Mouse (Mus musculus) hindbrain, embryonic 16.5 days (tissue): ENCODE data around the gene Fcho2. TPM values are rescaled to one million over a fixed set of nuclear protein-coding genes. Genes with fewer than 3 reads are reported as not detected.

Source experiments
- ATAC-seq: fragments of 200-750 bp; cut with Nextera tagmentation; 2 replicates; pipeline ENCODE4 v1.8.0; 2017; ENCODE audit warnings: moderate TSS enrichment, moderate library complexity
- H3K27ac ChIP-seq: fragments of 300-500 bp; sonication (generic); 2 replicates; pipeline ENCODE4 v1.5.1; 2014; ENCODE audit warnings: low read depth, mild to moderate bottlenecking, control low read depth, low read length, moderate library complexity
- H3K27me3 ChIP-seq: fragments of 300-500 bp; sonication (generic); replicated peaks from 2 replicates; pipeline ENCODE4 v1.6.1; 2014; ENCODE audit warnings: low read length; ENCODE audit not compliant: control insufficient read depth, insufficient read depth
- H3K36me3 ChIP-seq: fragments of 300-500 bp; sonication (generic); 2 replicates; pipeline ENCODE4 v1.6.1; 2014; ENCODE audit warnings: mild to moderate bottlenecking, low read length, moderate library complexity, mixed read lengths; ENCODE audit not compliant: control insufficient read depth, insufficient read depth
- H3K4me1 ChIP-seq: fragments of 300-500 bp; sonication (generic); 2 replicates; pipeline ENCODE4 v1.6.1; 2014; ENCODE audit warnings: low read depth, low read length; ENCODE audit not compliant: control insufficient read depth, insufficient read depth
- H3K4me2 ChIP-seq: fragments of 300-500 bp; sonication (generic); 2 replicates; pipeline ENCODE4 v1.6.1; 2014; ENCODE audit warnings: mild to moderate bottlenecking, low read length, control low read depth, moderate library complexity
- H3K4me3 ChIP-seq: fragments of 300-500 bp; sonication (generic); 2 replicates; pipeline ENCODE4 v1.5.1; 2014; ENCODE audit warnings: mild to moderate bottlenecking, low read length, control low read depth, moderate library complexity
- H3K9ac ChIP-seq: fragments of 300-500 bp; sonication (generic); 2 replicates; pipeline ENCODE4 v1.6.1; 2014; ENCODE audit warnings: low read depth, mild to moderate bottlenecking, control low read depth, low read length, moderate library complexity
- H3K9me3 ChIP-seq: fragments of 300-500 bp; sonication (generic); 2 replicates; pipeline ENCODE4 v1.6.1; 2014; ENCODE audit warnings: mild to moderate bottlenecking, low read length, moderate library complexity; ENCODE audit not compliant: control insufficient read depth
- WGBS: fragments of 180-500 bp; shearing (Covaris S2); extraction: QIAGEN DNeasy Blood & Tissue Kit; methylation state at CpG from one replicate; pipeline ENCODE4 v1.1.7; 2014; 5-methylcytosine and 5-hydroxymethylcytosine counted together
- polyA plus RNA-seq: library from polyadenylated mRNA; unstranded; fragments of >200 nt; fragmentation: Nextera tagmentation; extraction: Ambion mirVana; gene quantifications from 2 replicates; pipeline ENCODE4 v1.2.1, GENCODE M21; 2015

The Fcho2 gene
- polyA plus RNA-seq, 1 experiment from 2014 or later = 21.2 TPM

DNA sequence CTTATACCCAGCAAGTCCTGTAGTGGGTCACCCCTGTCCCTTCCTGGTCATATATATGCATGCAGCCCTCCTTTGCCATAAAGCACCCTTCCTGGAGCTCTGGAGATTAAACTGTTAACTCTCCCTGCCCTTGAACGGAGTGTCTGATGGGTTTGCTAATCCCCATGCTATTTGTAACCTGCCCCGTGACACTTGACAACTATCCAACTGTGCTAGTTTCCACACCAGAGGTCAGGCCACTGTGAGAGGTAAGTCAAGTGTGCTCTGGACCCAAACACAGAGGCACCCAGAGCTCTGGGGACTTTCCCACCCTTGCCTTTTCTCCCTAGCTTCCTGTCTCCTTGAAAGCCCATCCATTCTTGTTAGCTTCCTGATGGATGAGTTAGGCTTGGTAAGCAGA lies 119.7 kb downstream of the Fcho2 start:
- H3K27me3 ChIP-seq = peaks cover 6% of the 10 kb centered on the region; the same call in 1 of the 2 replicates
- H3K9ac ChIP-seq = no peak overlapping the region
- H3K27ac ChIP-seq = no peak overlapping the region
- H3K4me2 ChIP-seq = no peak overlapping the region
- H3K4me1 ChIP-seq = peaks cover 7% of the 10 kb centered on the region
- H3K9me3 ChIP-seq = no peaks in the 10 kb centered on the region
- no peak overlapping the region for H3K4me3 ChIP-seq
- H3K36me3 ChIP-seq = no peaks in the 10 kb centered on the region
- 56% methylated on average over 2 of the region's 2 CpGs for WGBS
- no peak for ATAC-seq

DNA sequence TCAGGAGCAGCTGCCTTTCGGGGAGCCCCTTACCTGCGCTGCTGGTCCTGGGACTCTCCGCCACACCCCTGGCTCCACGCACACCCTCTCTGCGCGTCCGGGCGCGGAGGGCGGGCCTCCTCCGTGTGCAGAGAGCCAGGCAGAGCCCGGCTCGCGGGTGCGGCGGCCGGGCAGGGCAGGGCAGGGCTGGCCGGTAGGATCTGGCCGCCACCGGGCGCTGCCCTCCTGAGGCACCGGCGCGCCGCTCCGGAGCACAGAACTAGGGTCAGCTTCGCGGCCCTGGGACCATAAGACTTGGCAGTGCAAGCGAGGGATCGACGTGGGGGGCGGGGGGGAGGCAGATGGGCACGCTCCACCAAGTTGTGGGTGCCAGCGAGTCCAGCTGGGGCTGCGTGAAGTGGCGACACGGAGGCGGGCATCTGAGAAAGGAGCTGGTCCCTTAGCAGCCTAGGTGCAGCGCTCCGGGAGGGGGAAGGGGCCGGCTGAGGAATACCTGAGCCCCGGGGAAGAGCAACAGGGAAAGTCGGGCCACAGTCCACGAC lies 120.4 kb downstream of the Fcho2 start, which contains the start of gene Tmem171:
Gene Tmem171 (minus strand): TSS at position 62 of the 542 bp plus-strand sequence.
- WGBS = 10% methylated on average over 32 of the region's 44 CpGs
- Histone ChIP-seq H3K36me3 (no peaks in the 10 kb centered on the region), H3K9ac (peak within 1 kb of the TSS; percentile 52), H3K4me3 (peak within 1 kb of the TSS; percentile 37), H3K27me3 (peaks cover 6% of the 10 kb centered on the region; the same call in 1 of the 2 replicates), H3K27ac (no peak within 1 kb of the TSS), H3K4me2 (peak within 1 kb of the TSS; percentile 74), H3K9me3 (no peaks in the 10 kb centered on the region), H3K4me1 (peaks cover 7% of the 10 kb centered on the region)
- 0 out of 2 replicates have a peak, but pooled peaks have one; percentile 37 for ATAC-seq

DNA sequence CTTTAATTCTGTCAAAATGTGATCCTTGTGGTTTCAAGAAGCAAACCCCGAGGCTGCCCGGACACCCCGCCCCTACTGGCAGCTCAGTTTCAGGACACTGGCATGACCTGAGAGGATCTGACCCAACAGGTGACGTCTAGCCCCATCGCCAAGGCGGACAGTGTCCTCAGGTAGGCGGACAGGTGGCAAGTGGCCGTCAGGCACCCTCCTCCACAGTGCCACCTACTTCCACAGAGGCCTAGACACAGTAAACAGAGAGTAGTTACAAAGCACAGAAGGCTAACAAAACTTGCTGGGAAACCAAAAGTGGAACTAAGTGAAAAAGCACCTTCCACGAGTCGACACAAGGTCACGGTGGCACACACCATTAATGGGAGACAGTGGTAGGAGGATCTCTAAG lies 121.9 kb downstream of the Fcho2 start:
- Histone ChIP-seq H3K4me3 (no peak overlapping the region), H3K4me2 (no peak overlapping the region), H3K27me3 (peaks cover 6% of the 10 kb centered on the region; the same call in 1 of the 2 replicates), H3K9me3 (no peaks in the 10 kb centered on the region), H3K4me1 (peaks cover 7% of the 10 kb centered on the region), H3K9ac (no peak overlapping the region), H3K36me3 (no peaks in the 10 kb centered on the region), H3K27ac (no peak overlapping the region)
- WGBS = 92% methylated on average over 11 of the region's 11 CpGs
- ATAC-seq = no peak

DNA sequence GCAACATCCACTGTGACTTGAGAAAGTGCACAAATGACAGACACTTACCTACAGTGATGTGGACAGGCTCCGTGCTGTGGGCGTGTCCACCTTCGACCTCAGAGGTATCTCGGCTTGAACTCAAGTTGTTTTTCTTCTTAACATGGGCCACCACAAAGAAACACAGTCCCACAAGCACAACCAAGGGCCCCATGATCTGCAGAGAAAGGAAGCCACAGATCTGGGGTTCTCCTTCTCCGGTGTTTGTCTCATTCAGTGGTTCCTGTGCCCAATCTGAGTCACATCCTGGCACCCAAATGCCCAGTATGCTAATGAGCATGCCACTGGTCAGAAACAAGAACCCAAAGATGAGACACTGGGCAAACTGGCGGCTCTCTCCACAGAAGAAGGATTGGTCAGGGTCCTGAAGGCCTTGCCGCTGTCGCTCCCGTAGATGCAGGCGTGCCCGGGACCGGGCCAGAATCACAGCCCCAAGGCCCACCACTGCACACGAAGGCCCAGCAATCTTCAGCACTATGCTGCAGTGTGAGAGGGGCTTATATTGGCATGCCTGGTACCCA lies 123.2 kb downstream of the Fcho2 start:
- Histone ChIP-seq H3K27ac (no peak overlapping the region), H3K4me1 (peaks cover 9% of the 10 kb centered on the region), H3K9ac (no peak overlapping the region), H3K9me3 (no peaks in the 10 kb centered on the region), H3K4me3 (no peak overlapping the region), H3K27me3 (peaks cover 6% of the 10 kb centered on the region; the same call in 1 of the 2 replicates), H3K4me2 (no peak overlapping the region), H3K36me3 (no peaks in the 10 kb centered on the region)
- ATAC-seq = no peak
- 90% methylated on average over 13 of the region's 13 CpGs for WGBS

DNA sequence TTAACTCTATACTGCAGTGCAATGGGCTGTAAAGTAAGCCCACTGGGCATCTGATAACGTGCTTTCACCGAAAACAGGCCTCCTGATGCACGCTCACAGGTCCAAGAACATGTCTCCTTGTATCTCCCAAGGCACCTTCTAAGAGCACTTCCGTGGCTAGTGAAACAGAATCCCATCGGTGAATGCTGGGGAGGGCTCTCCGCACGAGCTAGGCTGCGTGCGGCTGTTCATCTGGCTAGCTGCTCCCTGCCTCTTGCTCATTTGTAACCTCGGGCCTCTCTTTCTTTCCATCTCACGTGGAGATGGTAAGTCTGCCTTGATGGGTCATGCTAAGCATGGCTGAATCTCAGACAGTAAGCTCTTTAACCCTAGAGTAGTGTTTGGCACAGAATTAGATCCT lies 124.4 kb downstream of the Fcho2 start:
- ATAC-seq = no peak
- Histone ChIP-seq H3K4me2 (no peak overlapping the region), H3K9me3 (no peaks in the 10 kb centered on the region), H3K36me3 (no peaks in the 10 kb centered on the region), H3K27ac (no peak overlapping the region), H3K27me3 (peaks cover 4% of the 10 kb centered on the region; the same call in 1 of the 2 replicates), H3K4me3 (no peak overlapping the region), H3K9ac (no peak overlapping the region), H3K4me1 (peaks cover 9% of the 10 kb centered on the region)
- WGBS = 86% methylated on average over 11 of the region's 11 CpGs

DNA sequence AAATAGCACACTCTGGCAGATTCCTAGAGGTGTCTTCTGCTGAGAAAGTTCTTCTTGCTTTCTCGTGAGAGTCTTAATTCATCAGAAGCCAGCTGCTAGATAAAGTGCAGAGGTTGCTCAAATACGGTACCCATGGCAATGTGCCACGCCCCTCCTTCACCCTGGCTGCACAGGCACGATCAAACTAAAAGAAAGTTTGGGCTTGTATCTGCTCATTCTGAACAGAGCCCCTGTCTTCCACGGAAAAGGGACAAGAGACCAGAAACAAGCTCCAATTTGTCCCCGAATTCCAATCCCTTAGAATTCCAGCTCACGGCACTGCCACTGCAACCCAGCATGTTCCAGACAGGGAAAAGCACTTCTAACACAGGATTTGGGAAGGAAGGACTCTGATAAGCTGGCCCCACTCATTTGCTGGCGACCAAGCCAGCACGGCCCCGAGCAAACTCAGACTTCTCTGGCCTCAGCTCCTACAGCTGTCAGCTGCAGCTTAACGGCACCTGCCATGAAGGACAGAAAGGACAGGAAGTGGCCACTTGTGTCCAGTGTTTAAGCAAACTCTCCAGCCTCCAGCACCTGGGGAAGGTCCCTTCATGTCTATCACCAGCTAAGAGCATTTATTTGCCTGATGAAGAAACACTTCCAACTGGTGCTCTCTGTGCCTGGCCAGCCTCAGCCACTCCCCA lies 125.5 kb downstream of the Fcho2 start:
- H3K27me3 ChIP-seq = peaks cover 2% of the 10 kb centered on the region; the same call in 1 of the 2 replicates
- 70% methylated on average over 11 of the region's 11 CpGs for WGBS
- no peak for ATAC-seq
- H3K36me3 ChIP-seq = no peaks in the 10 kb centered on the region
- H3K4me3 ChIP-seq = no peak overlapping the region
- no peak overlapping the region for H3K4me2 ChIP-seq
- no peak overlapping the region for H3K27ac ChIP-seq
- peaks cover 4% of the 10 kb centered on the region for H3K4me1 ChIP-seq
- no peak overlapping the region for H3K9ac ChIP-seq
- H3K9me3 ChIP-seq = no peaks in the 10 kb centered on the region

DNA sequence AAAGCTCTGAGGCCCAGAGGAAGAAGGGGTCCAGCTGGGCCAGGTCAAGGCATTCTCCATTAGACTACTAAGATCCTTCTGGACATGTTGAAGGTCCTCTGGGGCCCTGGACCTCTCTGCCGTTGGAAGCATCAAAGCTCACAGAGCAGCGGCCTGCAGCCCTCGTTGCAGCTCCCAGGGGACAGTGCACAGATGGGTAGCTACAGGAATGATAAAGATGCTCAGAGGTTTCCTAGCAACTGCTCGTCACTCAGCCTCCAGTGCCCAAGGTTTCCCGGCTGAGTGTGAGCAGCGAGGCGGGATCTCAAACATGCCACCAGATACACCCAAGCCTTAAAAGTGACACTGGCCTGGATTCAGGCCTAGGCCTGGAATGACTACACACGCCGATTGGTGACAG lies 127.3 kb downstream of the Fcho2 start:
- 36% methylated on average over 9 of the region's 9 CpGs for WGBS
- Histone ChIP-seq H3K4me1 (peaks cover 2% of the 10 kb centered on the region; the same call in 1 of the 2 replicates), H3K36me3 (no peaks in the 10 kb centered on the region), H3K9ac (no peak overlapping the region), H3K9me3 (no peaks in the 10 kb centered on the region), H3K27me3 (no peaks in the 10 kb centered on the region), H3K27ac (no peak overlapping the region), H3K4me3 (no peak overlapping the region), H3K4me2 (no peak overlapping the region)
- peak; percentile 68 for ATAC-seq

DNA sequence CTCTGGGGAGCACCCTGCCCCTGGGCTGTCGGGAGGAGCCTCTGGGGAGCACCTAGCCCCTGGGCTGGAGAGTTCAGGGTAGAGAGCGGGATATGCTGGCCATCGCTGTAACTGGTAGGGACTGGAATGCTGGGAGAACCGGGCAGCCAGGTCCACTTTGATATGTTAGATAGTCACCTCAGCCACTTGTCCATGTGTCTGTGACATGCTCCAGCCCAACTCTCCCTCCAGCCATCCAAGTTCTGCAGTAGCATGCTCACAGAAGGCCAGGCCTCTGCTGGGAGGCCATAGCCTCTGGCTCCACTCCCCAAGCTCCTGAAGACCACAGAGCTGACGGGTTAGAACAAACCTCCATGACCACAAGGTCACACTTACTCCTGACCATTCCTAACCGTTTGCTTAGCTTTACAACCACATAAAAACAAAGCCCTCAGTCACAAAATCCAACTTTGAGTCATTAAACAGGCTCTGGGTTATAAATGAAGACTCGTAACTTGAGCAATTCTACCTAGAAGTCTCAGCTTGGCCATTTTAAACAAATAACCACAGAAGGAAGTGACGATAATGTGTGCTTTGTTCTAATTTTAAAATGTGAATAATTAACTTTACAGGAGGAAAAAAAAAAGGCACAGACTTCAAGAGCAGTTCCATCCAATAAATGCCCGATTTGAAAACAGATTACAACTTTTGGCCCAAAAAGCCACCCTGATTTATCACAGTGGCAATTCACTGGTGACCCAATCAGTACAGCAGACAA lies 130.9 kb downstream of the Fcho2 start:
- no peaks in the 10 kb centered on the region for H3K36me3 ChIP-seq
- H3K27ac ChIP-seq = no peak overlapping the region
- ATAC-seq = no peak
- peaks cover 2% of the 10 kb centered on the region; the same call in 1 of the 2 replicates for H3K4me1 ChIP-seq
- 79% methylated on average over 9 of the region's 9 CpGs for WGBS
- no peak overlapping the region for H3K9ac ChIP-seq
- H3K9me3 ChIP-seq = no peaks in the 10 kb centered on the region
- no peaks in the 10 kb centered on the region for H3K27me3 ChIP-seq
- H3K4me2 ChIP-seq = no peak overlapping the region
- no peak overlapping the region for H3K4me3 ChIP-seq

DNA sequence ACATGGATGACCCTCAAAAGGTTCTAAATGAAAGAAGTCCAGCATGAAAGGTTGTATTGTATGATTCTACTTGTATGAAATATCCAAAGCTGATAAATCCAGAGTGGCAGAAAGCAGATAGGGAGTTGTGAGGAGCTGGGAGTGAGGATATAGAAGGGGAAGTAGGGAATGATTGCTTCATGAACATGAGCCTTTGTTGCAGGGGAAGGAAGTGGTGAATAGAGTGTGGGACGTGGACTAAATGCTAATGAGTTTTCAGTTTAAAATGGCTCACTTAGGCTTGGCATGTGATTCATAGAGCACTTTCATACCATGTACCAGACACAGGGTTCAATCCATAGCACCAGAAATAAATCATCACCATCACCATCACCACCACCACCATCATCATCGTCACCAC lies 131.8 kb downstream of the Fcho2 start:
- WGBS = 87% methylated on average over 2 of the region's 2 CpGs
- no peak overlapping the region for H3K4me2 ChIP-seq
- no peak overlapping the region for H3K4me3 ChIP-seq
- H3K4me1 ChIP-seq = peaks cover 2% of the 10 kb centered on the region; the same call in 1 of the 2 replicates
- H3K9me3 ChIP-seq = no peaks in the 10 kb centered on the region
- no peaks in the 10 kb centered on the region for H3K36me3 ChIP-seq
- H3K9ac ChIP-seq = no peak overlapping the region
- no peak for ATAC-seq
- H3K27me3 ChIP-seq = no peaks in the 10 kb centered on the region
- no peak overlapping the region for H3K27ac ChIP-seq
